Mouse (Mus musculus) kidney, adult 11 months (tissue): Measurements from ENCODE around the gene Dlst.

Experiments used
- DNase-seq: peaks from one replicate; pipeline ENCODE4 v3.0.0; 2022

The Dlst gene

GRCm38 (mm10) chr12:85110698-85111592, at the start of gene Dlst, which contains the start of gene Prox2:
Gene Dlst, plus strand, starts transcription at chr12:85110833.
Gene Prox2, minus strand, starts transcription at chr12:85110759.
- DNase-seq: peak; percentile 82

- no peak for DNase-seq
These were observed 39.6 kb upstream of the Dlst start for GRCm38 (mm10) chr12:85071043-85071442.

- DNase-seq: no peak
These were observed 33.5 kb upstream of the Dlst start for GRCm38 (mm10) chr12:85077100-85077499.

- DNase-seq: no peak
These were observed 26.4 kb upstream of the Dlst start for GRCm38 (mm10) chr12:85084257-85084656.

- no peak for DNase-seq
These were observed 25.7 kb upstream of the Dlst start for GRCm38 (mm10) chr12:85084941-85085340.

- no peak for DNase-seq
These were observed 22.8 kb upstream of the Dlst start for GRCm38 (mm10) chr12:85087845-85088244.

- no peak for DNase-seq
These were observed 19.4 kb upstream of the Dlst start for GRCm38 (mm10) chr12:85091190-85091589.

GRCm38 (mm10) chr12:85092214-85092613, 18.4 kb upstream of the Dlst start:
- DNase-seq: peak; percentile 47

- DNase-seq: peak; percentile 18
These were observed 16.6 kb upstream of the Dlst start for GRCm38 (mm10) chr12:85094010-85094409.

GRCm38 (mm10) chr12:85094706-85095105, 15.9 kb upstream of the Dlst start:
- DNase-seq: no peak

- no peak for DNase-seq
These were observed 15.5 kb upstream of the Dlst start for GRCm38 (mm10) chr12:85095146-85095545.

- no peak for DNase-seq
These were observed 14.8 kb upstream of the Dlst start for GRCm38 (mm10) chr12:85095859-85096258.

GRCm38 (mm10) chr12:85101001-85101400, 9.6 kb upstream of the Dlst start:
- no peak for DNase-seq

- no peak for DNase-seq
These were observed 9.0 kb upstream of the Dlst start for GRCm38 (mm10) chr12:85101521-85102106.

- DNase-seq: peak; percentile 55
These were observed 7.5 kb upstream of the Dlst start for GRCm38 (mm10) chr12:85103096-85103495.

- peak; percentile 62 for DNase-seq
These were observed 5.8 kb upstream of the Dlst start for GRCm38 (mm10) chr12:85104789-85105188.

GRCm38 (mm10) chr12:85106292-85106691, 4.3 kb upstream of the Dlst start:
- no peak for DNase-seq

- DNase-seq: no peak
These were observed 2.0 kb upstream of the Dlst start for GRCm38 (mm10) chr12:85108643-85109042.

GRCm38 (mm10) chr12:85109426-85109825, 1.2 kb upstream of the Dlst start:
- no peak for DNase-seq

GRCm38 (mm10) chr12:85110011-85110697, 479 bp upstream of the Dlst start:
- DNase-seq: no peak

GRCm38 (mm10) chr12:85112550-85113251, 2.1 kb downstream of the Dlst start:
- peak; percentile 27 for DNase-seq

- DNase-seq: peak; percentile 69
These were observed 2.7 kb downstream of the Dlst start for GRCm38 (mm10) chr12:85113337-85113736.

- DNase-seq: no peak
These were observed 3.3 kb downstream of the Dlst start for GRCm38 (mm10) chr12:85113917-85114316.
